Mouse (Mus musculus): Measurements from ENCODE around the gene Ifitm2. TPM values are rescaled to one million over a fixed set of nuclear protein-coding genes. Genes with fewer than 3 reads are reported as not detected.

Ifitm2 gene
- polyA plus RNA-seq, 1 experiment from 2014 or later: 126 TPM

DNA sequence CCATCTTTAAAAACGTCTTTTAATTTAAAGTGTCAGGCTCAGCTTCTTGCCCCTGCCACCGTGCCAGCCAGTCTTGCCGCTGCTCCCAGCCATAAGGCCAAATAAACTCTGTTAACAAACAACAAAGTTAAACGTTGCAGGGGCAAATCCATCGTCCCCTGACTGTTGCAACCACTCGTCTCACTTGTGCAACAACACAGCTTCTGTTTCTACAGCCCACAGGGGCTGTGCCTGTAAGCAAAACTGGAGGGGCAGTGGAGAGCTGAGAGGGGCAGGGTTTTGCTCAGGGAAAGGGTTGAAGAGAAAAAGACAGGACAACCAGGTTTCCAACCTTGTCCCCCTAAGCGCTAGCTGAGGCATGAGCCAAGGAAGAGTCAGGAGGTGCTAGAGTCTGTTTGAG, 47.6 kb downstream of the Ifitm2 start:
- Histone ChIP-seq H3K9me3 (no peaks in the 10 kb centered on the region), H3K27me3 (no peaks in the 10 kb centered on the region), H3K4me3 (no peak overlapping the region), H3K27ac (replicated peaks) (no peak overlapping the region), H3K4me2 (replicated peaks) (no peak overlapping the region), H3K36me3 (no peaks in the 10 kb centered on the region), H3K9ac (replicated peaks) (no peak overlapping the region), H3K4me1 (peaks cover 5% of the 10 kb centered on the region)
- WGBS: 52% methylated on average over 7 of the region's 7 CpGs
- ATAC-seq (replicated peaks): no peak

DNA sequence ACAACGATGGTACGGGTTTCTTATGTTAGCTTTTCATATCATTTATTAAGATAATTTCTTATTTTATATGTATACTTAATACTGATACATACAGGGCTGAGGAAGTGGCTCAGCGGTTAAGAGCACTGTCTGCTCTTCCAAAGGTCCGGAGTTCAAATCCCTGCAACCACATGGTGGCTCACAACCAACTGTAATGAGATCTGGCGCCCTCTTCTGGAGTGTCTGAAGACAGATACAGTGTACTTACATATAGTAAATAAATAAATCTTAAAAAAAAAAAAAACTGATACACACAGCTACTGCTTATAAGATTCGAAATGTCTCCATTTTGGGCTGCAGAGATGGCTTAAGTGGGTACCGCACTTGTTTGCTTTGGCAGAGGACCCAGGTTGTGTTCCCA, 48.1 kb downstream of the Ifitm2 start:
- H3K27me3 ChIP-seq: no peaks in the 10 kb centered on the region
- 88% methylated on average over 7 of the region's 7 CpGs for WGBS
- no peak overlapping the region for H3K4me2 ChIP-seq (replicated peaks)
- no peak overlapping the region for H3K4me3 ChIP-seq
- ATAC-seq (replicated peaks): no peak
- no peaks in the 10 kb centered on the region for H3K36me3 ChIP-seq
- H3K9me3 ChIP-seq: no peaks in the 10 kb centered on the region
- H3K9ac ChIP-seq (replicated peaks): no peak overlapping the region
- H3K27ac ChIP-seq (replicated peaks): no peak overlapping the region
- peaks cover 5% of the 10 kb centered on the region for H3K4me1 ChIP-seq

DNA sequence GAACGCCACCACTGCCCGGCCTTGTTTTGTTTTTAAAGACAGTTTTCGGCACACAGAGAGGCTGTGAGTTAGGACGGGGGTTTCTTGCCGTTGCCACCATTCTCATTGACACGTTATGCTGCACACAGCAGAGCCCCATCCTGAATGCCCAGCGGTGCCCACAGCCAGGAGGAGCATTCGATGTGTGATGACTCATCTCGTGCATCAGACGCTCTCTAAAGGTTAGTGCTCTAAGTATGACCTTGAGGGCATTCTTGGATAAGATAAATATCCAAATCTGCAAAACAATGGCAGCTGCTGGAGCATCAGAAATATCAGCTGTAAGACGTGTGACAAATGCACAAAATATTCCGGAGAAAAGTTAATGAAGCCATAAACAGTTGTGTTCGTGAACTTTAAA, 48.7 kb downstream of the Ifitm2 start:
- no peaks in the 10 kb centered on the region for H3K27me3 ChIP-seq
- 86% methylated on average over 13 of the region's 13 CpGs for WGBS
- no peaks in the 10 kb centered on the region for H3K36me3 ChIP-seq
- no peak overlapping the region for H3K4me3 ChIP-seq
- no peaks in the 10 kb centered on the region for H3K9me3 ChIP-seq
- H3K9ac ChIP-seq (replicated peaks): no peak overlapping the region
- no peak for ATAC-seq (replicated peaks)
- peaks cover 5% of the 10 kb centered on the region for H3K4me1 ChIP-seq
- H3K27ac ChIP-seq (replicated peaks): no peak overlapping the region
- no peak overlapping the region for H3K4me2 ChIP-seq (replicated peaks)

DNA sequence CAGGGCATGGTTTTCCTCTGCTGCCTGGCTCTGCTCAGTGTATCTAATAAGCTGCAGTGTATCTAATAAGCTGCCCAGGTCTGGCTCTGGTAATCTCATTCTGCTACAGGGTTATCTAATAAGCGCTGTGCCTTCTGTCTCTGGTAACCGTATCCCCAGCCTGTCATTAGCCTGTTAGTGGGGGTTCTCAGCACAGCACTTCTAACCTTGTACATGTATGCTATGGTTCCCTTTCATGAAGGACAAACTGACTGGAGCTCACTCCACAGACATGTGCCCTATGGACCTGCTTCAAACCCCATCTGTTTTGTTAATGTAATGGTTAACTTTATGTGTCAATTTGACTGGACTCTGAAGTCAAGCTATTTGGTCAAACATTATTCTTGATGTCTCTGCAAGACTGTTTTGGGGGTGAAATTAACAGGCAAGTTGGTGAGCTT, 50.1 kb downstream of the Ifitm2 start:
- ATAC-seq (replicated peaks): no peak
- Histone ChIP-seq H3K9me3 (no peaks in the 10 kb centered on the region), H3K4me1 (peaks cover 5% of the 10 kb centered on the region), H3K4me3 (no peak overlapping the region), H3K9ac (replicated peaks) (no peak overlapping the region), H3K4me2 (replicated peaks) (no peak overlapping the region), H3K27me3 (no peaks in the 10 kb centered on the region), H3K27ac (replicated peaks) (no peak overlapping the region), H3K36me3 (no peaks in the 10 kb centered on the region)
- 86% methylated on average over 2 of the region's 2 CpGs for WGBS

Other genes with a start within 250 kb of the Ifitm2 start
- gene Cyp2e1, start 192.2 kb downstream of the Ifitm2 start, polyA plus RNA-seq (2015; fragmentation: Nextera tagmentation; extraction: Ambion mirVana): not detected in 2 replicates
- 0.13 and 0.55 TPM in 2 replicates for gene Syce1, start 168.1 kb downstream of the Ifitm2 start, polyA plus RNA-seq (2015; fragmentation: Nextera tagmentation; extraction: Ambion mirVana)
- 11.1 and 12.7 TPM in 2 replicates for gene Zfp941, start 133.8 kb downstream of the Ifitm2 start, polyA plus RNA-seq (2015; fragmentation: Nextera tagmentation; extraction: Ambion mirVana)
- not detected in 2 replicates for gene Urah, start 121.0 kb downstream of the Ifitm2 start, polyA plus RNA-seq (2015; fragmentation: Nextera tagmentation; extraction: Ambion mirVana)
- not detected in 2 replicates for gene Scgb1c1, start 110.4 kb downstream of the Ifitm2 start, polyA plus RNA-seq (2015; fragmentation: Nextera tagmentation; extraction: Ambion mirVana)
- 0.10 TPM in 1 of 2 replicates, not detected in the other for gene Odf3, start 108.2 kb downstream of the Ifitm2 start, polyA plus RNA-seq (2015; fragmentation: Nextera tagmentation; extraction: Ambion mirVana)
- gene Gm45785, start 99.7 kb downstream of the Ifitm2 start, polyA plus RNA-seq (2015; fragmentation: Nextera tagmentation; extraction: Ambion mirVana): not detected in 2 replicates
- gene Ric8a, start 99.0 kb downstream of the Ifitm2 start, polyA plus RNA-seq (2015; fragmentation: Nextera tagmentation; extraction: Ambion mirVana): 91.2 and 96.9 TPM in 2 replicates
- gene Bet1l, start 98.4 kb downstream of the Ifitm2 start, polyA plus RNA-seq (2015; fragmentation: Nextera tagmentation; extraction: Ambion mirVana): 44.3 and 46.9 TPM in 2 replicates
- gene Psmd13, start 74.0 kb downstream of the Ifitm2 start, polyA plus RNA-seq (2015; fragmentation: Nextera tagmentation; extraction: Ambion mirVana): 283 and 287 TPM in 2 replicates
- 33.6 and 36.5 TPM in 2 replicates for gene Sirt3, start 73.7 kb downstream of the Ifitm2 start, polyA plus RNA-seq (2015; fragmentation: Nextera tagmentation; extraction: Ambion mirVana)
- gene Cox8b, start 55.5 kb downstream of the Ifitm2 start, polyA plus RNA-seq (2015; fragmentation: Nextera tagmentation; extraction: Ambion mirVana): not detected in 2 replicates
- gene Nlrp6, start 35.1 kb downstream of the Ifitm2 start, polyA plus RNA-seq (2015; fragmentation: Nextera tagmentation; extraction: Ambion mirVana): 0.24 and 0.28 TPM in 2 replicates
- 8.5 and 8.7 TPM in 2 replicates for gene Pgghg, start 14.6 kb downstream of the Ifitm2 start, polyA plus RNA-seq (2015; fragmentation: Nextera tagmentation; extraction: Ambion mirVana)
- 0.51 and 0.70 TPM in 2 replicates for gene Ifitm5, start 5.7 kb downstream of the Ifitm2 start, polyA plus RNA-seq (2015; fragmentation: Nextera tagmentation; extraction: Ambion mirVana)
- not detected in 2 replicates for gene Gm45717, start 50 bp downstream of the Ifitm2 start, polyA plus RNA-seq (2015; fragmentation: Nextera tagmentation; extraction: Ambion mirVana)
- 6.5 and 7.6 TPM in 2 replicates for gene Ifitm1, start 11.2 kb upstream of the Ifitm2 start, polyA plus RNA-seq (2015; fragmentation: Nextera tagmentation; extraction: Ambion mirVana)
- gene Ifitm3, start 54.8 kb upstream of the Ifitm2 start, polyA plus RNA-seq (2015; fragmentation: Nextera tagmentation; extraction: Ambion mirVana): 21.7 and 24.9 TPM in 2 replicates
- gene Ifitm6, start 61.9 kb upstream of the Ifitm2 start, polyA plus RNA-seq (2015; fragmentation: Nextera tagmentation; extraction: Ambion mirVana): not detected in 2 replicates
- gene Gm17387, start 73.1 kb upstream of the Ifitm2 start, polyA plus RNA-seq (2015; fragmentation: Nextera tagmentation; extraction: Ambion mirVana): not detected in 2 replicates
- 47.3 and 50.0 TPM in 2 replicates for gene B4galnt4, start 105.1 kb upstream of the Ifitm2 start, polyA plus RNA-seq (2015; fragmentation: Nextera tagmentation; extraction: Ambion mirVana)
- gene Pkp3, start 122.2 kb upstream of the Ifitm2 start, polyA plus RNA-seq (2015; fragmentation: Nextera tagmentation; extraction: Ambion mirVana): not detected in 2 replicates
- 1.8 and 2.0 TPM in 2 replicates for gene Sigirr, start 144.6 kb upstream of the Ifitm2 start, polyA plus RNA-seq (2015; fragmentation: Nextera tagmentation; extraction: Ambion mirVana)
- 0.09 TPM in 1 of 2 replicates, not detected in the other for gene Ano9, start 161.8 kb upstream of the Ifitm2 start, polyA plus RNA-seq (2015; fragmentation: Nextera tagmentation; extraction: Ambion mirVana)
- 74.5 TPM in 2 replicates for gene Ptdss2, start 166.4 kb upstream of the Ifitm2 start, polyA plus RNA-seq (2015; fragmentation: Nextera tagmentation; extraction: Ambion mirVana)
- gene Rnh1, start 216.9 kb upstream of the Ifitm2 start, polyA plus RNA-seq (2015; fragmentation: Nextera tagmentation; extraction: Ambion mirVana): 42.3 and 44.0 TPM in 2 replicates
- gene Hras, start 238.0 kb upstream of the Ifitm2 start, polyA plus RNA-seq (2015; fragmentation: Nextera tagmentation; extraction: Ambion mirVana): 126 and 127 TPM in 2 replicates
- 10.3 and 12.7 TPM in 2 replicates for gene Lrrc56, start 238.2 kb upstream of the Ifitm2 start, polyA plus RNA-seq (2015; fragmentation: Nextera tagmentation; extraction: Ambion mirVana)